Mouse (Mus musculus) CH12.LX (cell line): Measurements from ENCODE around the gene Polm.

Experiments used
- CHD1 ChIP-seq: IDR thresholded peaks from 2 replicates; pipeline ENCODE4 v1.6.1; 2012; ENCODE audit warnings: low read depth, low read length, improper control_type of control experiment, inconsistent platforms
- CHD2 ChIP-seq: IDR thresholded peaks from 2 replicates; pipeline ENCODE4 v1.6.1; 2011; ENCODE audit warnings: low read length, improper control_type of control experiment
- CTCF ChIP-seq, 2 experiments: IDR thresholded peaks in 1 of 2; conservative IDR thresholded peaks in 1 of 2; 2 replicates each; pipeline ENCODE4 v1.5.1; 2011 to 2012; ENCODE audit warnings: low read depth in 2 of 2, low read length in 2 of 2, improper control_type of control experiment in 1 of 2, inconsistent platforms in 1 of 2, mild to moderate bottlenecking in 1 of 2, moderate library complexity in 1 of 2
- HCFC1 ChIP-seq: IDR thresholded peaks from 2 replicates; pipeline ENCODE4 v1.6.1; 2012; ENCODE audit warnings: low read depth, mild to moderate bottlenecking, inconsistent platforms, low read length, improper control_type of control experiment
- KAT2A ChIP-seq: IDR thresholded peaks from 2 replicates; pipeline ENCODE4 v1.6.1; 2012; ENCODE audit warnings: low read length, improper control_type of control experiment, inconsistent platforms; ENCODE audit not compliant: insufficient replicate concordance
- MAX ChIP-seq: IDR thresholded peaks from 2 replicates; pipeline ENCODE4 v1.6.1; 2011; ENCODE audit warnings: low read length, improper control_type of control experiment
- NELFE ChIP-seq: IDR thresholded peaks from 2 replicates; pipeline ENCODE4 v1.6.1; 2011; ENCODE audit warnings: low read depth, low read length, improper control_type of control experiment

- no peak for TF ChIP-seq CTCF (conservative IDR thresholded peaks at IDR 0.05 in 1 of 2, IDR thresholded peaks at IDR 0.05 in 1 of 2; ENCODE audit: low read depth in 2 of 2, low read length in 2 of 2)
- TF ChIP-seq MAX = no peak
- TF ChIP-seq CHD2 = no peak
- TF ChIP-seq KAT2A = no peak
- no peak for TF ChIP-seq NELFE
- TF ChIP-seq HCFC1 = no peak
- no peak for TF ChIP-seq CHD1
Measured at GRCm38 (mm10) chr11:5796939-5797338, 40.9 kb downstream of the Polm start.
